21 mouse cellular contexts compared by ENCODE assay signal in the genomic region with DNA sequence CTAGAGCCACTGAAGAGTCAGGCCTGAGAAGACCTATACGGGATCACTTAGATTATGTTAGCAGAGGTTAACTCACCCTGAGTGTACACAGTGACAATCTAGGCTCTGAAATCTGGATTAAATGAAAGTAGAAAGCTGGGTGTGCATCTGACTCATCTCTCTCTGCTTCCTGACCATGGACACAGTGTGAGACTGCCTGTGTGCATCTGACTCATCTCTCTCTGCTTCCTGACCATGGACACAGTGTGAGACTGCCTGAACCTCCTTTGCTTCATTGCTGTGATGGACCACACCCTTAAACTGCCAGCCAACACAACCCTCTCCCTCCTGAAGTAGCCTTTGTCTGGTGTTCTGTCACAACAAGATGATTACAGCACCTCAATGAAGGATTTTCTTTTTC.
DNase-seq lines count a peak whose midpoint lies in the region; ATAC-seq lines count a peak whose summit lies in the region.
"Had no signal": no experiment of that assay in that cellular context is flagged by ENCODE, and none has a peak within 500 bp of the region (broad histone marks: within the 10 kb centered on the region; RNA-seq: fewer than 3 reads in every experiment).

No protein-coding gene starts in this region.

- H3K9me3 ChIP-seq in midbrain, embryonic 11.5 days (ENCODE audit: control insufficient read depth, low read length): no peaks in the 10 kb centered on the region
- H3K9me3 ChIP-seq: embryonic facial prominence, embryonic 10.5 days; heart, embryonic 10.5 days; neural tube, embryonic 12.5 days had no signal

- ATAC-seq in frontal cortex, adult (ENCODE audit: low TSS enrichment): peak; percentile 79; the same call in 1 of the 2 replicates
- ATAC-seq in midbrain, embryonic 11.5 days (ENCODE audit: low FRiP score): no peak
- ATAC-seq: liver, postnatal 0 days had no signal

- no peaks in the 10 kb centered on the region for H3K27me3 ChIP-seq in midbrain, embryonic 11.5 days (ENCODE audit: control insufficient read depth, insufficient read depth, low read length)
- H3K27me3 ChIP-seq: neural tube, embryonic 12.5 days had no signal

- H3K27ac ChIP-seq in midbrain, embryonic 11.5 days (ENCODE audit: low read depth, low read length): no peak overlapping the region
- H3K27ac ChIP-seq: embryonic facial prominence, embryonic 10.5 days; heart, embryonic 10.5 days; hindbrain, embryonic 14.5 days; neural tube, embryonic 12.5 days had no signal

- H3K9ac ChIP-seq in midbrain, embryonic 11.5 days (ENCODE audit: low read length): no peak overlapping the region
- H3K9ac ChIP-seq: hindbrain, embryonic 14.5 days; liver, postnatal 0 days; neural tube, embryonic 12.5 days had no signal

- no peaks in the 10 kb centered on the region for H3K4me1 ChIP-seq in midbrain, embryonic 11.5 days (ENCODE audit: control insufficient read depth, insufficient read depth, low read length)
- H3K4me1 ChIP-seq: embryonic facial prominence, embryonic 10.5 days; heart, embryonic 10.5 days; neural tube, embryonic 12.5 days had no signal

- H3K4me2 ChIP-seq in midbrain, embryonic 11.5 days: no peak overlapping the region
- H3K4me2 ChIP-seq: hindbrain, embryonic 14.5 days; neural tube, embryonic 12.5 days had no signal

- 94% methylated on average over 1 of the region's 1 CpGs for WGBS in midbrain, embryonic 11.5 days

- H3K4me3 ChIP-seq in midbrain, embryonic 11.5 days (ENCODE audit: low read depth, low read length): no peak overlapping the region
- H3K4me3 ChIP-seq: embryonic facial prominence, embryonic 10.5 days; heart, embryonic 10.5 days; neural tube, embryonic 12.5 days had no signal

- H3K36me3 ChIP-seq in midbrain, embryonic 11.5 days (ENCODE audit: control insufficient read depth, insufficient read depth, low read length): 0 out of 2 replicates have a peak, but pooled peaks cover 3% of the 10 kb centered on the region
- H3K36me3 ChIP-seq: embryonic facial prominence, embryonic 10.5 days; heart, embryonic 10.5 days had no signal

- DNase-seq in adrenal gland, adult (ENCODE audit: inconsistent age in 2 of 2, low spot score in 1 of 2): peak; percentile 17 to 39
- no peak for DNase-seq in adrenal gland, postnatal 4 days (ENCODE audit: low spot score in 2 of 2)
- DNase-seq in frontal cortex, postnatal 25 days (ENCODE audit: low spot score in 2 of 2): no peak
- DNase-seq in Muller cell, postnatal 12 days (ENCODE audit: inconsistent ontology term): peak; percentile 76
- DNase-seq in retina, embryonic 14.5 days (ENCODE audit: low spot score): peak; percentile 5
- DNase-seq in midbrain, embryonic 11.5 days (ENCODE audit: low spot score, missing footprints): no peak
- no peak for DNase-seq in embryo, embryonic 10 days (ENCODE audit: low spot score)
- DNase-seq: cerebellum, postnatal 36 days; gastrocnemius, postnatal 25 days; heart, postnatal 10 days; kidney, adult 11 months; kidney, postnatal 10 days; layer of hippocampus, adult 9-11 months; liver, postnatal 0 days; lung, postnatal 14 days; right cerebral cortex, postnatal 25 days had no signal

Comparison
In these comparisons a context has a peak if more than half of its experiments do, and no peak if none do; other contexts are left out.
1. DNase-seq: peak in adrenal gland, adult (2 of 2), Muller cell, postnatal 12 days (single experiment) and retina, embryonic 14.5 days (single experiment); none in adrenal gland, postnatal 4 days (0 of 2), frontal cortex, postnatal 25 days (0 of 2), midbrain, embryonic 11.5 days (single experiment) and embryo, embryonic 10 days (single experiment).